Comparison of ENCODE assay signal across 11 mouse cellular contexts in genomic region chr10:60289216-60289615, GRCm38 (mm10). TPM values are rescaled to one million over a fixed set of nuclear protein-coding genes. Genes with fewer than 3 reads are reported as not detected.
A peak's percentile ranks its signal among the peaks of the same experiment; 100 is the strongest.
DNase-seq lines count a peak whose midpoint lies in the region; ATAC-seq and TF ChIP-seq lines count a peak whose summit lies in the region.
"Had no signal": no experiment of that assay in that cellular context is flagged by ENCODE, and none has a peak within 500 bp of the region (broad histone marks: within the 10 kb centered on the region; RNA-seq: fewer than 3 reads in every experiment).

No protein-coding gene starts in this region.

- H3K9ac ChIP-seq in heart, embryonic 11.5 days (ENCODE audit: low read depth, low read length), result no peak overlapping the region
- H3K9ac ChIP-seq in liver, embryonic 12.5 days, result no peak overlapping the region
- H3K9ac ChIP-seq: hindbrain, embryonic 14.5 days had no signal

- no peaks in the 10 kb centered on the region for H3K27me3 ChIP-seq in heart, embryonic 11.5 days (ENCODE audit: control insufficient read depth, insufficient read depth, low read length)
- no peaks in the 10 kb centered on the region for H3K27me3 ChIP-seq in liver, embryonic 12.5 days (replicated peaks)
- H3K27me3 ChIP-seq in embryonic facial prominence, embryonic 10.5 days (replicated peaks; ENCODE audit: low read depth, poor library complexity, severe bottlenecking), result no peaks in the 10 kb centered on the region

- H3K4me1 ChIP-seq in heart, embryonic 11.5 days (ENCODE audit: control insufficient read depth, insufficient read depth, low read length), result peaks cover 55% of the 10 kb centered on the region
- H3K4me1 ChIP-seq in liver, embryonic 12.5 days, result peaks cover 74% of the 10 kb centered on the region
- H3K4me1 ChIP-seq in embryonic facial prominence, embryonic 10.5 days, result peaks cover 57% of the 10 kb centered on the region

- 74% methylated on average over 8 of the region's 8 CpGs for WGBS in heart, embryonic 11.5 days (ENCODE audit: insufficient replicate concordance)
- 32% methylated on average over 8 of the region's 8 CpGs for WGBS in liver, embryonic 12.5 days (ENCODE audit: insufficient replicate concordance)
- WGBS in embryonic facial prominence, embryonic 10.5 days, result 85% methylated on average over 8 of the region's 8 CpGs

- no peak for ATAC-seq in heart, embryonic 11.5 days (replicated peaks; ENCODE audit: insufficient number of reproducible peaks, low FRiP score, low TSS enrichment)
- no peak for ATAC-seq in liver, embryonic 12.5 days
- ATAC-seq in megakaryocyte progenitor cell, adult 5-6 weeks (replicated peaks; ENCODE audit: poor library complexity), result peak; percentile 16

- TF ChIP-seq CTCF in left cerebral cortex, adult 2 months (IDR thresholded peaks at IDR 0.05), result no peak

- no peak for DNase-seq in heart, postnatal 14 days
- peak; percentile 72 to 79 for DNase-seq in B cell, adult 2 months
- no peak for DNase-seq in left cerebral cortex, adult 2 months (ENCODE audit: extremely low spot score in 1 of 2, low spot score in 2 of 2)
- DNase-seq in MN1 (ENCODE audit: low spot score), result no peak
- DNase-seq in embryonic facial prominence, embryonic 10.5 days (ENCODE audit: low spot score), result no peak
- DNase-seq: embryo, embryonic 11 days; kidney, postnatal 25 days had no signal

- H3K9me3 ChIP-seq in heart, embryonic 11.5 days (replicated peaks; ENCODE audit: control insufficient read depth, low read length), result no peaks in the 10 kb centered on the region
- H3K9me3 ChIP-seq in liver, embryonic 12.5 days (replicated peaks), result no peaks in the 10 kb centered on the region
- no peaks in the 10 kb centered on the region for H3K9me3 ChIP-seq in embryonic facial prominence, embryonic 10.5 days

- no peak overlapping the region for H3K4me2 ChIP-seq in heart, embryonic 11.5 days
- peak overlapping the region; percentile 55 for H3K4me2 ChIP-seq in liver, embryonic 12.5 days
- H3K4me2 ChIP-seq: hindbrain, embryonic 14.5 days had no signal

- H3K4me3 ChIP-seq in heart, embryonic 11.5 days (ENCODE audit: low read depth, low read length), result no peak overlapping the region
- no peak overlapping the region for H3K4me3 ChIP-seq in liver, embryonic 12.5 days
- H3K4me3 ChIP-seq in left cerebral cortex, adult 2 months, result no peak overlapping the region
- no peak overlapping the region for H3K4me3 ChIP-seq in embryonic facial prominence, embryonic 10.5 days

- H3K36me3 ChIP-seq in heart, embryonic 11.5 days (ENCODE audit: control insufficient read depth, insufficient read depth, low read length), result peaks cover 4% of the 10 kb centered on the region
- H3K36me3 ChIP-seq in liver, embryonic 12.5 days, result peaks cover 36% of the 10 kb centered on the region
- peaks cover 31% of the 10 kb centered on the region for H3K36me3 ChIP-seq in embryonic facial prominence, embryonic 10.5 days (replicated peaks)

- intact Hi-C loops in heart, postnatal 14 days (cut with DNase I), result no loop called here
- intact Hi-C loops in left cerebral cortex, adult 2 months (cut with DNase I), result no loop called here

- peak overlapping the region; percentile 12; the same call in 1 of the 2 replicates for H3K27ac ChIP-seq in heart, embryonic 11.5 days (ENCODE audit: low read depth, low read length)
- H3K27ac ChIP-seq in liver, embryonic 12.5 days, result peak overlapping the region; percentile 3; the same call in 1 of the 2 replicates
- no peak overlapping the region for H3K27ac ChIP-seq in left cerebral cortex, adult 2 months
- H3K27ac ChIP-seq in embryonic facial prominence, embryonic 10.5 days (replicated peaks), result no peak overlapping the region
- H3K27ac ChIP-seq: hindbrain, embryonic 14.5 days had no signal

RNA-seq across cellular contexts. Expression of gene Psap, which starts 11.8 kb away (rescaled TPM):
- 68.5 and 78.1 TPM in 2 replicates for polyA plus RNA-seq in heart, embryonic 11.5 days (2014; fragmentation: Nextera tagmentation; extraction: Ambion mirVana)
- 100 to 1,000 TPM; 904 to 976 TPM for total RNA-seq in heart, postnatal 14 days (2021)
- polyA plus RNA-seq in liver, embryonic 12.5 days (2016; fragmentation: Nextera tagmentation; extraction: Ambion mirVana), result 42.9 and 43.3 TPM in 2 replicates
- total RNA-seq in megakaryocyte progenitor cell, adult 5-6 weeks (2015), result 173 and 221 TPM in 2 replicates
- total RNA-seq in megakaryocyte progenitor cell, adult 5-6 weeks (2017), result 222 and 258 TPM in 2 replicates
- 1,000 to 10,000 TPM; 1,511 to 1,570 TPM for total RNA-seq in left cerebral cortex, adult 2 months (2021)
- polyA plus RNA-seq in embryonic facial prominence, embryonic 10.5 days (2016; fragmentation: Nextera tagmentation; extraction: Ambion mirVana), result 47.1 and 49.0 TPM in 2 replicates

RNA-seq across cellular contexts. Expression of gene Vsir, which starts 57.4 kb away (rescaled TPM):
- 1.2 and 1.9 TPM in 2 replicates for polyA plus RNA-seq in heart, embryonic 11.5 days (2014; fragmentation: Nextera tagmentation; extraction: Ambion mirVana)
- 10 to 100 TPM; 22.6 to 24.4 TPM for total RNA-seq in heart, postnatal 14 days (2021)
- 3.5 and 3.9 TPM in 2 replicates for polyA plus RNA-seq in liver, embryonic 12.5 days (2016; fragmentation: Nextera tagmentation; extraction: Ambion mirVana)
- total RNA-seq in megakaryocyte progenitor cell, adult 5-6 weeks (2015), result 43.4 and 55.3 TPM in 2 replicates
- total RNA-seq in megakaryocyte progenitor cell, adult 5-6 weeks (2017), result 119 and 123 TPM in 2 replicates
- total RNA-seq in left cerebral cortex, adult 2 months (2021), result 10 to 100 TPM; 19.7 to 26.7 TPM
- polyA plus RNA-seq in embryonic facial prominence, embryonic 10.5 days (2016; fragmentation: Nextera tagmentation; extraction: Ambion mirVana), result 2.3 and 2.6 TPM in 2 replicates

Comparison
In these comparisons a context has a peak if more than half of its experiments do, and no peak if none do; other contexts are left out.
1. H3K27ac ChIP-seq: peak in heart, embryonic 11.5 days (single experiment) and liver, embryonic 12.5 days (single experiment); none in left cerebral cortex, adult 2 months (single experiment) and embryonic facial prominence, embryonic 10.5 days (single experiment).
2. DNase-seq: peak in B cell, adult 2 months (2 of 2); none in heart, postnatal 14 days (0 of 2), left cerebral cortex, adult 2 months (0 of 2), MN1 (single experiment) and embryonic facial prominence, embryonic 10.5 days (single experiment).